Mouse (Mus musculus): ENCODE measurements around the gene Eci3.

Eci3 gene

DNA sequence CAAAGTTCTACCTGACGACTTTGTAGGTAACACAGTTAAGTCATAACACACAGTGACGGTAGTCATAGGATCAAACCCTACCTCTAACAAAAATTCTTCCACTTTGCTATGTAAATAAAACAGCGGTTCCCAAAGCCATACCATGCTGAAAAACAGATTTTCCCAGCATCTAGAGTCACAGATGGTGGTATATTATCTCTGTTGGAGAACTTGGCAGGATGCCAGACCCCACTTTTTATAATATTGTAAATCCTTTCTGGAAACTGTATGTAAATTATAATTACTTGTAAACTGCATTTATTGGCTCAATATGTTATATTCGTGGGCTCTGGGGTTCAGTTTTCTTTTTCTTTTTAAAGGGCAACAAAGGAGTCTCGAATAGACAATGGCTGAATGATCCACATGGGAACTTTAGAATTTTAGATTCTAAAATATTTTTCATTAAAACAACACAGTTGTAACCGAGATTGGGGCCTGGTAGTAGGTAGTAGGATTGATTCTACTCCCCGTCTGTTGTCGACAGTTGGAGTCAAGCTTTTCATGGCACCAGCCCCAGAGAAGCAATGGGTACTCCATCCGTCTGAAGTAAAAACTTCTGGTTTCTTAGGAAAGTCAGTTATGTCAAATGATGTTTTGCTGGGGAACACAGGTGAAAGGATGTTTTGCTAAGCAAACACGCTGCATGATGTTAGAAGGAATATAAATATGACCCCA is 28.5 kb downstream of the Eci3 start:
- DNase-seq (ENCODE audit: low read depth): no peak

DNA sequence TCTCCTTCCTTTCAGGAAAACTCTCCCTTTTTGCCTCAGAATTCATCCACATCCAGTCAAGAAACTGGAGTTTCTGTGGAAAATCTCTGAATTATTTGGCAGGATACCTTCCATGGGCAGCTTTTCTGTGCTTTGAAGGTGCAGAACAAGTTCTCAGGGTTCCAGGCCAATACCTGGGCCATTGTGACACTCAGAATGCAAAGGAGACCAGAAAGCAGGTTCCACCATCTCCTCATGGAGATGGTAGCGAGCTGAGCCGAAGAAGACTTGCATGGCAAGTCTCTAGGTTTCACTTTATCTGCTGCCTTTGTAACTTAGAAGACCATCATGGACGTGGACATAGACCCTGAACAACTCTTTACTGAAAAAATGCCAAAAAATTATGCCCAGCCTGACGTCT is 39.4 kb downstream of the Eci3 start, which contains the start of the genes Fam217a and 4933417A18Rik:
TSS of gene Fam217a (minus strand) at position 101 of the 400 bp plus-strand sequence.
TSS of gene 4933417A18Rik (plus strand) at position 200 of the 400 bp plus-strand sequence.
- DNase-seq (ENCODE audit: low read depth): no peak

DNA sequence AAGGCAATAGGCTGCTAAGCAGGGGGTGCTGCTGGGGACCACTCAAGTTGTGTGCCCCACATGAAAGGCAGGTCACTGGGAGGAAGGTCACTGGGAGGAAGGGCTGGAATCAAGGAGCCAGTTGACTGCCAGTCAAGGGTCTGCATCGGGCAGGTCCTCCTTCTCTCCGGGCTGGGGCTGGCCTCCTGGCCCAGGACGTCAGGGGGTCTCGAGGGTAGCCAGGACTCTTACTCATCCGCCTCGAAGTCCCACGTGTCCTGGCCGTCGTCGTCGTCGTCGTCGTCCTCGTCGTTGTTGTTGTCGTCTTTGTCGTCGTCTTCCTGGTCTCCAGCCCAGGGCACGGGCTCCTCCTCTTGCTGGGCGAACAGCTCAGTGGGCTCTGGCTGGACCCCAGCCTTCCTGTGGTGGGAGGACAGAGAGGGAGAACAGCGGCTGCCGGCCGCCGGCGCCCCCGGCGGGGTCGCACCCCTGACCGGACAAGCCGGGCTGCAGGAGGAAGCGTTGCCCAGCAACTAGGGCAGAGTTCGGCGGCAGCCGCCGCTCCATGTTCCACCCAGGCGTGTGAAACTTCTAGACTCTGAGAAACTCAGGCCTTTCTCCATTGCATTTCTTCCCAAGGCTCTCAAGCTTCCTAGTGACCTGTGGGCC is 47.0 kb downstream of the Eci3 start:
- no peak for DNase-seq (ENCODE audit: low read depth)

DNA sequence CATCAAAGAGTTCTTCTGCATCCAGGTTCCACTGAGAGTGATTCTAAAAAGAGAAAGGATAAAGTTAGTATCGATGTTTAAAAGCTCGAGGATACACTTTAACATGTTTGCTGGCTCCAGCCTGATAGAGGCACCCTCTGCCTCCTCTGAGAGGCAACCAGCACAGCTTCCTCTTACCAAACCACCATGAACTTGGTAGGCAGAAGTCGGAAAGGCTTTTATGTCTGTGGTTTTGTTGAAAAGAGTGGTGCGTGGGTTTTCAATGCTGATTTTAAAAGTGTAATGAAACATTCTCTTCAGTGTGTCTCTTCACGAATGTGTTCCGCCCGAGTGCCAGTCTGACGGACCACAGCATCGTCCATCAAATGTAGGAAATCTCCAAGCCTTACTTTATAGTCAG is 49.0 kb downstream of the Eci3 start:
- no peak for DNase-seq (ENCODE audit: low read depth)

Data from c-Kit-positive CD71-positive TER-119-negative erythroid progenitor cells, embryonic 14.5 days (primary cell).